Mouse (Mus musculus): ENCODE results near the gene Aifm1.
"Not testable (repeated sequence)": the region's sequence is repeated elsewhere in the genome, so short reads cannot be mapped to it uniquely, and the experiment has no call there.

The Aifm1 gene

DNA sequence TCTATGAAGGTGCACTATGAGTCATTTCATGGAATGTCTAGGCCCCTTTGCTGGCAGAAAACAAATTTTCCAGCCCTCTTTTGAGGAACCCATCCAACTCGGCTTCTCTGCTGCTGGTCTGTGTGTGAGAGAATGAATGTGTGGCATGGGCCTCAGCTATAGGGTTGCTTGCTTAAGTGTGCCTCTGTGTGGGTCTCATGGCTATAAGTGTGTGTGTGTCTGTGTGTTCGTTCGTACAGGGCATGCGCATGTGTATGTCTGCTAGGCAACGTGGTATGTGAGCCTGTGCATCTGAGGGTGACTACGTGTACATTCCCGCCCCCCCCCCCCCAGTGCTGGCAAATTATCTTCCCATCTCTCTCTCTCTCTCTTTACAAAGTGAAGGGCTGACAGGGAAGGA is 52.9 kb downstream of the Aifm1 start:
- DNase-seq (ENCODE audit: low spot score in 2 of 2), result no peak

DNA sequence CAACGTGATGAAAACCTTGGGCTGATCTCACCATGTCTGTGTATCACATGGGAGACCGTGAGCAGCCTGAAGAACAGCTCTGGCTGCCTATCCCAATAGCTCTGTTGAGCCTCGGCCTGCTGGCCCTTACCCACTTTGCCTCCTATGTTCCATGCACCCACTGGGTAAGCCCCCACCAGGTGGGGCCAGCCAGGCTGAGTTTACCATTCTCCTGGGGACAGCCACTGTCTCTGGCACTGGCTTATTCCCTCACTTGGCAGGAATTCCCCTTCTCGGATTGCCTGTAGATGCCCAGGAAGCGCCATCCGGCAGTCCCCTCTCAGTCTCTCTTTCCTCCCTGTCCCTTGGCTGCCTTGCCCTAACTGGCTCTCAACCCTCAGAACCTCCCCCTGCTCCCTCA is 56.4 kb downstream of the Aifm1 start:
- no peak for DNase-seq (ENCODE audit: low spot score in 2 of 2)

GRCm38 (mm10) chrX:48455018-48455417 is 58.3 kb downstream of the Aifm1 start:
- no peak for DNase-seq (ENCODE audit: low spot score in 2 of 2)

DNA sequence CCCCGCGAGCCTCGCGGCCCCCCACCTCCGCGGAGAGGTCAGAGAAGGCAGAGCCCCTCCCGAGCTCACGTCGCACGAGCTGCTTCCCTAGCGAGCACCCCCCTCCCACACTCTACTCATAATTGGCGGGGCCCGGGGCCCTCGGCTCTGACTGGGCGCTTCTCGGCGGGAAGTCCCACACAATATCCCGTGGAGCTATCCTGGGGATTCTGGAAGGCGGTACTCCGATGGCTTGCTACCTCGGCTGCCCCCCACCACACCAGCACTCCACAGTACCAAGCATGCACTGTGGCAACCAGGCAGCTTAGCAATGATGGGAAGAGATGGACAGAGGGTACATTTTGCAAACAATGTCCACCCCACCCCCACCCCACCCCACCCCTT is 58.9 kb downstream of the Aifm1 start:
- DNase-seq (ENCODE audit: low spot score in 2 of 2), result no peak

DNA sequence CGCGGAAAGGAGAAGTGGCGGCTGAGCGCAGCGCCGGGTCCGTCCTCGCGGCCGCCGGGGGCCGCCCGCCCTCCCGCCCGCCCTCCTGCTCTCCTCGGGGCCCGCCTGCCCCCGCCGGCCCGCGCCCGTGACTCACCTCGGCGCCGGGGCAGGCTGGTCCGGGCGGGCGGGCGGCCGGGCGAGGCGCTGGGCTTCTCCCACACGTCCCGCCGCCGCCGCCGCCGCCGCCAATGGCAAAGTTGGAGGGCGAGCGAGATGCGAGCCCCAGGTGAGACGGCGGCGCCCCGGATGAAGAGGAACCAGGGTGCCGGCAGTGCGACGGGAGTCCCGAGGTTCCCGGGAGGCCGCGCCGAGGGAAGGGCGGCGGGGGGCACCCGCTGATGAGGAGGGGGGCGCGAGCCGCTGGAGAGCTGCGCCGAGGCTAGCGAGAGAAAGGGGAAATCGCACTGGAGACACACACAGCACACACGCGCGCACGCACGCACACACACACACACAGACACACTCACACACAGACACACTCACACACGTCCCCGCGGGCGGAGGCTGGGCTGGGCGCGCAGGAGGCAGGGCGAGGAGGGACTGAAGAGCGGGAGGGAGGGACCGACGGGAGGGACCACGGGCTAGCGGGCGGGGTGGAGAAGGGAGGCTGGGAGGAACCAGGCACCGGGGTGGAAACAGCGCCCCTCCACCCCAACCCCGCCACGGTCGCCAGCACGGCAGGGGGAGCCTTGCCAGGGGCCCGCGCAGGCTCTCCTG is 59.4 kb downstream of the Aifm1 start:
- peak; percentile 75 to 79 for DNase-seq (ENCODE audit: low spot score in 2 of 2)

DNA sequence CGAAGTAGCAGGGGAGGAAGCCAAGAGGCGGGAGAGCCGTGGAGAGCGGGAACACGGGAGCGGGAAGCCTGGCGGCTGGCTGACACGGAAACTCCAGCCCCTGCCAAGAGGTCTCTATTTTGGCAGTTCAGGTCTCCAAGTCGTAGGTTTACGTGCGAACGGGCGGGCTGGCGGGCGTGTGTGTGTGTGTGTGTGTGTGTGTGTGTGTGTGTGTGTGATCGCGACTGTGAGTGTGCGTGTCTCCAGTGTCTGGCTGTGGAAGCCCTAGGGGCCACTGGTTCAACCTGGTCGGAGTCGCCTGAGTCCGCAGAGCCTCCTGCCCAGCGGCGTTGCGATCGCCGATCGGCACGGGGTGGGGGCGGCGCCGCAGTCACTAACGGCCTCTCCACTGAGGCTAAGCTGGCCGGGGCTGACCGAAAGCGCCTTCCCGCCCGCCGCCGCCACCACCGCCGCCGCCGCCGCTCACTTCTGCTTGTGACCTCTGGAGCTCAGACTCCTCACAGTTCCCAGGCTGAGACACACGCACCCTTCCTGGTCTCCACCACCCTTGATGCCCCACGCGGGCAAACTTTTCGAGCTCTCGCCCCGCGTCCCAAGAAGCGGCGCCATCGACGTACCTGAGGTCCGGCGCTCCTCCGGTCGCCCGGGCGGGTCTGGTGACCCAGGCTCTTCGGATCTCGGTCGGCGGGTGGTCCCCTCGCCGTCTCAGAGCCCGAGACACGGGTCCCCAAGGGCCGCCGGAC is 60.3 kb downstream of the Aifm1 start:
- no peak for DNase-seq (ENCODE audit: low spot score in 2 of 2)

DNA sequence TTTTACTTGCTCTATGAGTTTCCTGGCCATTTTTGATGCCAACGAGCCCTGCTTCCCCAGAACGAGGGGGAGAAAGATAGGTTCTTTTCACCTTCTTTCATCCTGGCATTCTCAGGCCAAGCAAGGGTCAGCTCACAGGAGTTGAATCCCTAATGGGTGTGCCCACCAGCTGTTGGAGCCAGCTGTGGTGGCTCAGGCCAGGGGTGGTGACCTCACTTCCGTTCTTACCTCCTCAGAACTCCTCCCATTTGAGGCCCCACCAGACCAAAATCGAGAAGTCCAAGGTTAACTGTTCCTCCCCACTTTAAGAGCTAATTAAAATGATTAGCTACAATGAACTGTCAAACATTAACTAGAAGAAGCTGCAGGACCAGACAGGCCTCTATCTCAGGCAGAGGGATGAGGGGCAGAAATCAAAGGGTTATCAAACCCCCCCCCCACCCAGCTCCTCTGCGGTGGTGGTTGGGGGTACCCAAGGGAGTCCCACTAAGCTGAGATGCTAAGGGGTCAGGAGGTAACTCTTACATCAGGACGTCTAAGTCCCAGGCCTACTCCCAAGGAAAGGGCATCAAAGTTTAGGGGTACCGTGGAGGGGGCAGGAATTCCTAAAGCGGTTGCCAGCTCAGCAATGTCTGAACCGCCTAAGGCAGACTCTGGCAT is 61.0 kb downstream of the Aifm1 start:
- DNase-seq (ENCODE audit: low spot score in 2 of 2), result peak in 1 of 2 experiments; percentile 39

DNA sequence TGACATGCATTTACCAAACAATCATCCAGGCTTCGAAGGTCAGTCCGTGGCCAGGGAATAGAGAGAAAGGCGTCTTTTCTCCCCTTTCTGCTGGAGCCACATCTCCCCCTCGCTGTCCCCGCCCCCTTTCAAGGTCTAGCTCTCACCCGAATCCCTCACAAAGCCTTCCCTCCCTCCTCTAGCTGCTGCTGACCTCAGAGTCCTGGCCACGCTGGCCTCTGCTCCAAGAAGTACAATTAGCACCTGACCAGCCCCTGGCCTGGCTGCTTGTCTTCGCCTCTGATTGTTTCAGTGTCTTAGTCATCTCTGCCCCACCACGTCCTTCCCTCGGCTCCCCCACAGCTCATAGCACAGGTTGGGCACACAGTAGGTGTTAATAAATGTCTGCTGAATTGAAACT is 63.7 kb downstream of the Aifm1 start:
- no peak for DNase-seq (ENCODE audit: low spot score in 2 of 2)

DNA sequence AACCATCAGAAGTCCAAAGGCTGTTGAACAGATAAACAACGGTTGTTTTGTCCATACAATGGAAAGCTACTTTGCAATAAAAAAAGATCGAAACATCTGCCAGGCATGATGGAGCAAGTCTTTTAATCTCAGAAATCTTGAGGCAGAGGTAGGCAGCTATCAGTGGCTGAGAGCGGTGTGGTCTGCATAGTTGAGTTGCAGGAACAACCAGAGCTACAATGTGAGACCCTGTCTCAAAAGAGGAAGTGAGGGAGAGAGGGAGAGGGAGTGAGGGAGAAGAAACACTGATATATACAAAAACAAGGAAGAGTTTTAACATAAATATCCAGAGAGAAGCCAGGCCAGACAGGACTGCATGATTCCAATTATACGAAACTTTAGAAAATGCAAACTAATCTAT is 68.7 kb downstream of the Aifm1 start:
- no peak for DNase-seq (ENCODE audit: low spot score in 2 of 2)

- DNase-seq (ENCODE audit: low spot score in 2 of 2), result peak in 1 of 2 experiments; percentile 38
Measured at GRCm38 (mm10) chrX:48441954-48442353, 71.4 kb downstream of the Aifm1 start.

GRCm38 (mm10) chrX:48441548-48441947 is 71.8 kb downstream of the Aifm1 start:
- DNase-seq (ENCODE audit: low spot score in 2 of 2), result no peak

- DNase-seq (ENCODE audit: low spot score in 2 of 2), result no peak
Measured at GRCm38 (mm10) chrX:48439036-48439435, 74.3 kb downstream of the Aifm1 start.

DNA sequence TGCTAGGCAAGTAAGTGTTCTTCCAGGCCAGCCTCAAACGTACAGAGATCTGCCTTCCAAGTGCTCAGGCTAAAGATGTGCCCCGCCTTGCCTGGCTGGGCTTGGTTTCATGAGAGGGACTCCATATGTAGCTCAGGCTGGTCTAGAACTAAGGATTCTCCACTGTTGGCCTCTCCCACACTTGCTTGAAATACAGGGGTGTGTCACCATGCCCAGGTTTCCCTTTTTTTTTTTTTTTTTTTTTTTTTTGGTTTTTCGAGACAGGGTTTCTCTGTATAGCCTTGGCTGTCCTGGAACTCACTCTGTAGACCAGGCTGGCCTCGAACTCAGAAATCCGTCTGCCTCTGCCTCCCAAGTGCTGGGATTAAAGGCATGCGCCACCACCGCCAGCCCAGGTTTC is 77.3 kb downstream of the Aifm1 start:
- not testable (repeated sequence) for DNase-seq (ENCODE audit: low spot score in 2 of 2)

DNA sequence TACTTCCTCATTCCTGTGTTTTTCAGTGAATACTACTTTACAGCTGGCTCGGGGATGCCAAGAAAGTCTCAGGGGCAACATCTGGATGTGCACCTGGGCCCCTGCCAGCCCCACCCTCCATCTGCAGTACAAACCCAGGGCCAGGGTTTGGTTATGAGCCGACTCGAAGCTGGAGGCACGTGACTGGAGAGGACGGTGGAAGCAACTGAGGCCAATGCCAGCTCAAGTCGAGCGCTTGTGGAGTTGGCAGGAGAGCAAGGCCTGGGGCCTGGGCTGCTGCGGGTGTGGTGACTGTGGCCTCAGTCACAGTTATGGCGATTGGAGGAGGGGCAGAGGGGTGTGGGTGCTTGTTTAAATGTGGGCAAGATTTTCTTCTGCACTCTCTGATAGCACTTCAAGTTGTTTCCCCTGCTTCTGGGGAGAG is 77.9 kb downstream of the Aifm1 start:
- DNase-seq (ENCODE audit: low spot score in 2 of 2), result no peak

DNA sequence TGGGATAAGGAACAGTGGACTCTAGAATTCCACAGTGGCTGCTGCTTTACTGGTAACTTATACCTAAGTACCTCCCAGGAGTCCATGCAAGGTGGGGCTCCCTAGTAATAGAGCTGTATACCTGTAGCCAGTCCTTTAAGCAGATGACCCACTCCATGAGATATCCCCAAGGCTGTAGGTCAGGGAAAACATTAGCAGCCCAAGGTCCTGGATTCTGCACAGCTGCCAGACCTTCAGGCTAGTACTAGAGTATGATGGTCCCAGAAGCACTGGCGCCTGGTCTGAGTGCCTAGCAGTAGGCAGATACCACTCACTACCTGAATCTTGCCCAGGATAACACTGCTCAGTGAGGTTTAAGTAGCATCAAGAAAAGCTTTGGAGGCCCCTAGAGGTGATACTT is 79.1 kb downstream of the Aifm1 start:
- no peak for DNase-seq (ENCODE audit: low spot score in 2 of 2)

DNA sequence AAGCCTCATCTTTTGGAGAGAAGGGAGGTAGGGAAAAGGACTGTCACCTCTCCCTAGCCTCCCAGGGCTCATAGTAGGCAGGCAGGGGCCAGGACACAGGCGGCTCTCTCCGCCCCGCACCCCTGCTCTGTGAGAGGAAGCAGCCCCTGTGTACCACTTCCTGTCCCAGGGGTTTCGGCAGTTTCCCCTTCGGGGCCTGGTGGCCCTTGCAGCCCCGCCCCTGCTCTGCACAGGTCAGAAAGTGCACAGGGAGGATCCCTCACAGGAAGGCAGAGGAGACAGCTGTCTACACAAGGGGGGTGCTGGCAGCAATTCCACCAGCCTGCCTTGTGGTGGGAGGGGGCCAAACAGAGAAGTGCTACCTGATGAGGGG is 79.8 kb downstream of the Aifm1 start:
- DNase-seq (ENCODE audit: low spot score in 2 of 2), result no peak

GRCm38 (mm10) chrX:48432599-48433526 is 80.5 kb downstream of the Aifm1 start:
- no peak for DNase-seq (ENCODE audit: low spot score in 2 of 2)

GRCm38 (mm10) chrX:48429538-48429937 is 83.8 kb downstream of the Aifm1 start:
- no peak for DNase-seq (ENCODE audit: low spot score in 2 of 2)

DNA sequence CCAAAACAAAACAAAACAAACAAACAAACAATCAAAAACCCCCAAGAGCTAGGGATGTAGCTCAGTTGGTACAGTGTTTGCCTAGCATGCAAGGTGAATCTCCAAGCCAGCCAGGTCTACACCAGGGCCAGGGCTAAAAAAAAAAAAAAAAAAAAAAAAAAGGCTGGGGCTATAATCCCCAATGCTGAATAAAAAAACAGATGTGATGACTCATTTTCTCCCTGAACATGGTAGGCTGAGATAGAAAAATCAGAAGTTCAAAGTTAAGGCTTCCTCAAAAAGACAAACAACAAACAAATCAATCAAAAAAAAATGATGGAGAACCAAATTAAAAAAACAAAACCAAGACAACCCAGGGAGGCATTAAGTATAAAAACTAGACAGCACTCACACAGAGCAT is 84.3 kb downstream of the Aifm1 start:
- DNase-seq (ENCODE audit: low spot score in 2 of 2), result no peak

GRCm38 (mm10) chrX:48428642-48429041 is 84.7 kb downstream of the Aifm1 start:
- no peak for DNase-seq (ENCODE audit: low spot score in 2 of 2)

- DNase-seq (ENCODE audit: low spot score in 2 of 2), result peak; percentile 49 to 61
Measured at GRCm38 (mm10) chrX:48428241-48428640, 85.1 kb downstream of the Aifm1 start.

GRCm38 (mm10) chrX:48425280-48425679 is 88.1 kb downstream of the Aifm1 start:
- DNase-seq (ENCODE audit: low spot score in 2 of 2), result no peak

All from heart, adult 9 months (tissue).